Mouse (Mus musculus) midbrain, postnatal 0 days (tissue): ENCODE data around the gene Krtdap. TPM values are rescaled to one million over a fixed set of nuclear protein-coding genes. Genes with fewer than 3 reads are reported as not detected.

ENCODE experiments used
- ATAC-seq: fragments of 200-750 bp; cut with Nextera tagmentation; 2 replicates; pipeline ENCODE4 v1.8.0; 2017; ENCODE audit warnings: moderate number of reproducible peaks, mild to moderate bottlenecking, moderate TSS enrichment, moderate library complexity; ENCODE audit not compliant: low FRiP score
- DNase-seq: peaks from one replicate; pipeline ENCODE4 v3.0.0-alpha.2; 2015; ENCODE audit warnings: low spot score
- H3K27ac ChIP-seq: fragments of 300-500 bp; sonication (generic); 2 replicates; pipeline ENCODE4 v1.5.1; 2014; ENCODE audit warnings: low read depth, mild to moderate bottlenecking, low read length, mixed read lengths
- H3K27me3 ChIP-seq: fragments of 300-500 bp; sonication (generic); 2 replicates; pipeline ENCODE4 v1.6.1; 2014; ENCODE audit warnings: low read length, control low read depth, mixed read lengths; ENCODE audit not compliant: insufficient read depth
- H3K36me3 ChIP-seq: fragments of 300-500 bp; sonication (generic); 2 replicates; pipeline ENCODE4 v1.6.1; 2014; ENCODE audit warnings: low read length, control low read depth, mixed read lengths; ENCODE audit not compliant: insufficient read depth
- H3K4me1 ChIP-seq: fragments of 300-500 bp; sonication (generic); 2 replicates; pipeline ENCODE4 v1.6.1; 2014; ENCODE audit warnings: mild to moderate bottlenecking, control low read depth, antibody characterized with exemption, low read length, mixed read lengths; ENCODE audit not compliant: insufficient read depth
- H3K4me2 ChIP-seq: fragments of 300-500 bp; sonication (generic); 2 replicates; pipeline ENCODE4 v1.6.1; 2014; ENCODE audit warnings: low read depth, mild to moderate bottlenecking, low read length, mixed read lengths; ENCODE audit not compliant: poor library complexity, severe bottlenecking
- H3K4me3 ChIP-seq: fragments of 300-500 bp; sonication (generic); 2 replicates; pipeline ENCODE4 v1.5.1; 2014; ENCODE audit warnings: low read depth, mild to moderate bottlenecking, low read length, moderate library complexity
- H3K9ac ChIP-seq: fragments of 300-500 bp; sonication (generic); replicated peaks from 2 replicates; pipeline ENCODE4 v1.6.1; 2014; ENCODE audit warnings: mild to moderate bottlenecking, low read length, moderate library complexity, mixed read lengths; ENCODE audit not compliant: poor library complexity, severe bottlenecking
- H3K9me3 ChIP-seq: fragments of 300-500 bp; sonication (generic); 2 replicates; pipeline ENCODE4 v1.6.1; 2016; ENCODE audit warnings: low read length, control low read depth
- CTCF ChIP-seq: IDR thresholded peaks from 2 replicates; pipeline ENCODE4 v1.5.1; 2016; ENCODE audit warnings: antibody characterized with exemption, mild to moderate bottlenecking
- WGBS: fragments of 180-500 bp; shearing (Covaris S2); extraction: QIAGEN DNeasy Blood & Tissue Kit; methylation state at CpG from one replicate; pipeline ENCODE4 v1.1.7; 2014; 5-methylcytosine and 5-hydroxymethylcytosine counted together
- polyA plus RNA-seq: library from polyadenylated mRNA; unstranded; fragments of >200 nt; fragmentation: Nextera tagmentation; extraction: Ambion mirVana; gene quantifications from 2 replicates; pipeline ENCODE4 v1.2.1, GENCODE M21; 2015
- total RNA-seq: library from RNA; depleted of rRNA; stranded (reverse); fragments of >200 nt; gene quantifications from 2 replicates; pipeline ENCODE4 v1.2.3, GENCODE M21; 2014; rRNA removed

Gene Krtdap
- total and polyA plus RNA-seq, 2 experiments from 2014 or later = 1.2 to 19.2 TPM

GRCm38 (mm10) chr7:30837277-30837676 is 49.6 kb downstream of the Krtdap start:
- H3K9ac ChIP-seq = no peak overlapping the region
- no peak overlapping the region for H3K4me3 ChIP-seq
- no peak overlapping the region for H3K4me2 ChIP-seq
- no peak for DNase-seq
- TF ChIP-seq CTCF = no peak
- H3K4me1 ChIP-seq = no peaks in the 10 kb centered on the region
- no peak for ATAC-seq
- H3K36me3 ChIP-seq = no peaks in the 10 kb centered on the region
- H3K27ac ChIP-seq = no peak overlapping the region
- no peaks in the 10 kb centered on the region for H3K9me3 ChIP-seq
- no peaks in the 10 kb centered on the region for H3K27me3 ChIP-seq

DNA sequence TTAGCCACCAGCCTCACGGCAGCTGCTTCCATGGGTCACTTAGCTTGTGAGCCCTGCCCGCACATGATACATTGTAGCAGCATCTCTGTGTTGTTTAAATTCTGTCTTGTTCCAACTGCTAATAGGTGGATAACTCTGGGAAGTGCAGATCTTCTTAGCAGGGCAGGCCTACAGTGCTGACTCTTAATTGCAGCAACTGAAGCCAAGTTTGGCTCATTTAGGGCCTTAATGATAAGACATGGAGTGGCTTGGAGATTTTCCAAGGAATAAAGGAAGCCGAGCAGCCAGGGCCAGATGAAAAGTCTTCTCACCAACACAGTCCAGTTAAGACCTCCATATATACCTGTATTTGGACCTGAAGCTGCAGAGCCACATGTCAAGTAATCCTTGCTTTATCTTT is 52.6 kb downstream of the Krtdap start:
- no peak for DNase-seq
- no peak overlapping the region for H3K27ac ChIP-seq

More for the DNA sequence above, 52.6 kb downstream of the Krtdap start:
- H3K4me1 ChIP-seq = no peaks in the 10 kb centered on the region
- 87% methylated on average over 3 of the region's 3 CpGs for WGBS
- no peak overlapping the region for H3K4me2 ChIP-seq
- H3K9me3 ChIP-seq = no peaks in the 10 kb centered on the region
- no peak for ATAC-seq
- no peak overlapping the region for H3K9ac ChIP-seq
- no peaks in the 10 kb centered on the region for H3K27me3 ChIP-seq
- no peaks in the 10 kb centered on the region for H3K36me3 ChIP-seq
- no peak overlapping the region for H3K4me3 ChIP-seq
- no peak for TF ChIP-seq CTCF

Other genes starting within 250 kb of the Krtdap start
Only the 30 nearest of the 31 such genes appear.
- 15.2 and 23.3 TPM in 2 replicates for gene Proser3, start 235.6 kb upstream of the Krtdap start, total RNA-seq
- gene Proser3, start 235.6 kb upstream of the Krtdap start, polyA plus RNA-seq = 3.3 and 3.4 TPM in 2 replicates
- gene Lin37, start 228.1 kb upstream of the Krtdap start, total RNA-seq = 15.7 and 32.0 TPM in 2 replicates
- gene Lin37, start 228.1 kb upstream of the Krtdap start, polyA plus RNA-seq = 53.5 and 54.1 TPM in 2 replicates
- gene U2af1l4, start 224.6 kb upstream of the Krtdap start, total RNA-seq = 54.7 and 64.2 TPM in 2 replicates
- 96.4 and 97.0 TPM in 2 replicates for gene U2af1l4, start 224.6 kb upstream of the Krtdap start, polyA plus RNA-seq
- gene Gm49396, start 224.6 kb upstream of the Krtdap start, total RNA-seq = 6.0 and 8.4 TPM in 2 replicates
- gene Gm49396, start 224.6 kb upstream of the Krtdap start, polyA plus RNA-seq = 4.9 and 7.2 TPM in 2 replicates
- gene Psenen, start 224.3 kb upstream of the Krtdap start, total RNA-seq = 63.8 and 133 TPM in 2 replicates
- 135 and 144 TPM in 2 replicates for gene Psenen, start 224.3 kb upstream of the Krtdap start, polyA plus RNA-seq
- 0.99 and 1.9 TPM in 2 replicates for gene Igflr1, start 222.5 kb upstream of the Krtdap start, total RNA-seq
- gene Igflr1, start 222.5 kb upstream of the Krtdap start, polyA plus RNA-seq = 3.1 and 5.6 TPM in 2 replicates
- 38.8 and 39.5 TPM in 2 replicates for gene Kmt2b, start 199.2 kb upstream of the Krtdap start, total RNA-seq
- 5.3 and 8.3 TPM in 2 replicates for gene Kmt2b, start 199.2 kb upstream of the Krtdap start, polyA plus RNA-seq
- gene Zbtb32, start 189.0 kb upstream of the Krtdap start, total RNA-seq = not detected in 2 replicates
- 0.22 and 0.39 TPM in 2 replicates for gene Zbtb32, start 189.0 kb upstream of the Krtdap start, polyA plus RNA-seq
- 0.76 and 1.5 TPM in 2 replicates for gene Upk1a, start 175.0 kb upstream of the Krtdap start, total RNA-seq
- 0.65 and 0.84 TPM in 2 replicates for gene Upk1a, start 175.0 kb upstream of the Krtdap start, polyA plus RNA-seq
- 310 and 337 TPM in 2 replicates for gene Cox6b1, start 161.7 kb upstream of the Krtdap start, total RNA-seq
- gene Cox6b1, start 161.7 kb upstream of the Krtdap start, polyA plus RNA-seq = 1,351 and 1,409 TPM in 2 replicates
- gene Etv2, start 152.0 kb upstream of the Krtdap start, total RNA-seq = 1.2 TPM in 1 of 2 replicates, not detected in the other
- gene Etv2, start 152.0 kb upstream of the Krtdap start, polyA plus RNA-seq = 0.15 TPM in 1 of 2 replicates, not detected in the other
- 163 and 185 TPM in 2 replicates for gene Rbm42, start 137.6 kb upstream of the Krtdap start, total RNA-seq
- gene Rbm42, start 137.6 kb upstream of the Krtdap start, polyA plus RNA-seq = 120 and 123 TPM in 2 replicates
- 17.9 and 22.7 TPM in 2 replicates for gene Haus5, start 122.9 kb upstream of the Krtdap start, total RNA-seq
- gene Haus5, start 122.9 kb upstream of the Krtdap start, polyA plus RNA-seq = 19.8 and 20.0 TPM in 2 replicates
- not detected in 2 replicates for gene Pmis2, start 116.3 kb upstream of the Krtdap start, total RNA-seq
- gene Pmis2, start 116.3 kb upstream of the Krtdap start, polyA plus RNA-seq = not detected in 2 replicates
- gene 2200002J24Rik, start 89.0 kb upstream of the Krtdap start, total RNA-seq = not detected in 2 replicates
- gene 2200002J24Rik, start 89.0 kb upstream of the Krtdap start, polyA plus RNA-seq = not detected in 2 replicates
- gene Atp4a, start 75.7 kb upstream of the Krtdap start, total RNA-seq = 0.82 and 2.3 TPM in 2 replicates
- 2.7 and 2.8 TPM in 2 replicates for gene Atp4a, start 75.7 kb upstream of the Krtdap start, polyA plus RNA-seq
- gene Tmem147, start 58.4 kb upstream of the Krtdap start, total RNA-seq = 166 and 167 TPM in 2 replicates
- gene Tmem147, start 58.4 kb upstream of the Krtdap start, polyA plus RNA-seq = 290 and 318 TPM in 2 replicates
- not detected in 2 replicates for gene Gapdhs, start 44.2 kb upstream of the Krtdap start, total RNA-seq
- 0.79 and 0.80 TPM in 2 replicates for gene Gapdhs, start 44.2 kb upstream of the Krtdap start, polyA plus RNA-seq
- 2.4 and 4.0 TPM in 2 replicates for gene Sbsn, start 36.4 kb upstream of the Krtdap start, total RNA-seq
- gene Sbsn, start 36.4 kb upstream of the Krtdap start, polyA plus RNA-seq = 1.8 and 4.1 TPM in 2 replicates
- gene Dmkn, start 24.1 kb upstream of the Krtdap start, total RNA-seq = 0.71 and 7.9 TPM in 2 replicates
- 4.5 and 4.9 TPM in 2 replicates for gene Dmkn, start 24.1 kb upstream of the Krtdap start, polyA plus RNA-seq
- not detected in 2 replicates for gene Ffar2, start 35.9 kb downstream of the Krtdap start, total RNA-seq
- gene Ffar2, start 35.9 kb downstream of the Krtdap start, polyA plus RNA-seq = 0.07 and 0.25 TPM in 2 replicates
- gene Ffar3, start 68.3 kb downstream of the Krtdap start, total RNA-seq = not detected in 2 replicates
- gene Ffar3, start 68.3 kb downstream of the Krtdap start, polyA plus RNA-seq = not detected in 2 replicates
- gene Ffar1, start 73.7 kb downstream of the Krtdap start, total RNA-seq = not detected in 2 replicates
- not detected in 2 replicates for gene Ffar1, start 73.7 kb downstream of the Krtdap start, polyA plus RNA-seq
- gene Cd22, start 92.4 kb downstream of the Krtdap start, total RNA-seq = 0.24 and 0.71 TPM in 2 replicates
- 0.06 and 0.16 TPM in 2 replicates for gene Cd22, start 92.4 kb downstream of the Krtdap start, polyA plus RNA-seq
- gene Mag, start 127.0 kb downstream of the Krtdap start, total RNA-seq = 5.3 and 14.9 TPM in 2 replicates
- 5.7 and 6.9 TPM in 2 replicates for gene Mag, start 127.0 kb downstream of the Krtdap start, polyA plus RNA-seq
- not detected in 2 replicates for gene Hamp2, start 136.8 kb downstream of the Krtdap start, total RNA-seq
- not detected in 2 replicates for gene Hamp2, start 136.8 kb downstream of the Krtdap start, polyA plus RNA-seq
- gene Hamp, start 156.1 kb downstream of the Krtdap start, total RNA-seq = not detected in 2 replicates
- gene Hamp, start 156.1 kb downstream of the Krtdap start, polyA plus RNA-seq = not detected in 2 replicates
- gene Usf2, start 168.9 kb downstream of the Krtdap start, total RNA-seq = 95.3 and 102 TPM in 2 replicates
- gene Usf2, start 168.9 kb downstream of the Krtdap start, polyA plus RNA-seq = 27.0 and 28.4 TPM in 2 replicates
- gene Lsr, start 185.6 kb downstream of the Krtdap start, total RNA-seq = 29.7 and 30.3 TPM in 2 replicates
- gene Lsr, start 185.6 kb downstream of the Krtdap start, polyA plus RNA-seq = 23.9 TPM in 2 replicates
- gene Fam187b, start 185.9 kb downstream of the Krtdap start, total RNA-seq = 0.88 TPM in 1 of 2 replicates, not detected in the other
- gene Fam187b, start 185.9 kb downstream of the Krtdap start, polyA plus RNA-seq = 0.85 and 0.91 TPM in 2 replicates